Mouse (Mus musculus) heart, adult 2 months (tissue): ENCODE data around the gene Selenot.

Experiments used
- CTCF ChIP-seq: fragments of 200-600 bp; IDR thresholded peaks from 2 replicates; pipeline ENCODE4 v1.8.1; 2022; ENCODE audit warnings: antibody characterized with exemption, mild to moderate bottlenecking, moderate library complexity
- EP300 ChIP-seq: fragments of 200-500 bp; IDR thresholded peaks from 2 replicates; pipeline ENCODE4 v1.6.1; 2011; ENCODE audit warnings: low read depth, low read length, control low read depth; ENCODE audit not compliant: insufficient read depth
- POLR2A ChIP-seq: fragments of 200-500 bp; IDR thresholded peaks from 2 replicates; pipeline ENCODE4 v1.6.1; 2011; ENCODE audit warnings: mild to moderate bottlenecking, low read depth, low read length, control low read depth; ENCODE audit not compliant: insufficient read depth

GRCm38 (mm10) chr3:58559887-58560286 is 16.5 kb upstream of the Selenot start:
- TF ChIP-seq CTCF (no peak), EP300 (no peak), POLR2A (no peak)
